Mouse (Mus musculus): ENCODE data around the gene Kif3c. TPM values are rescaled to one million over a fixed set of nuclear protein-coding genes. Genes with fewer than 3 reads are reported as not detected.

The Kif3c gene
- total RNA-seq (2021): 12.3 and 18.5 TPM in 2 replicates
- long read RNA-seq, experiment 1, full-length matches to known transcripts: 21 of 25 reads
- long read RNA-seq, experiment 1, partial matches to known transcripts: 2 of 25 reads
- long read RNA-seq, experiment 1, other reads (novel, unspliced or antisense): 2 of 25 reads
- long read RNA-seq, experiment 2, full-length matches to known transcripts: 18 of 19 reads
- long read RNA-seq, experiment 2, partial matches to known transcripts: 0 of 19 reads
- long read RNA-seq, experiment 2, other reads (novel, unspliced or antisense): 1 of 19 reads

DNA sequence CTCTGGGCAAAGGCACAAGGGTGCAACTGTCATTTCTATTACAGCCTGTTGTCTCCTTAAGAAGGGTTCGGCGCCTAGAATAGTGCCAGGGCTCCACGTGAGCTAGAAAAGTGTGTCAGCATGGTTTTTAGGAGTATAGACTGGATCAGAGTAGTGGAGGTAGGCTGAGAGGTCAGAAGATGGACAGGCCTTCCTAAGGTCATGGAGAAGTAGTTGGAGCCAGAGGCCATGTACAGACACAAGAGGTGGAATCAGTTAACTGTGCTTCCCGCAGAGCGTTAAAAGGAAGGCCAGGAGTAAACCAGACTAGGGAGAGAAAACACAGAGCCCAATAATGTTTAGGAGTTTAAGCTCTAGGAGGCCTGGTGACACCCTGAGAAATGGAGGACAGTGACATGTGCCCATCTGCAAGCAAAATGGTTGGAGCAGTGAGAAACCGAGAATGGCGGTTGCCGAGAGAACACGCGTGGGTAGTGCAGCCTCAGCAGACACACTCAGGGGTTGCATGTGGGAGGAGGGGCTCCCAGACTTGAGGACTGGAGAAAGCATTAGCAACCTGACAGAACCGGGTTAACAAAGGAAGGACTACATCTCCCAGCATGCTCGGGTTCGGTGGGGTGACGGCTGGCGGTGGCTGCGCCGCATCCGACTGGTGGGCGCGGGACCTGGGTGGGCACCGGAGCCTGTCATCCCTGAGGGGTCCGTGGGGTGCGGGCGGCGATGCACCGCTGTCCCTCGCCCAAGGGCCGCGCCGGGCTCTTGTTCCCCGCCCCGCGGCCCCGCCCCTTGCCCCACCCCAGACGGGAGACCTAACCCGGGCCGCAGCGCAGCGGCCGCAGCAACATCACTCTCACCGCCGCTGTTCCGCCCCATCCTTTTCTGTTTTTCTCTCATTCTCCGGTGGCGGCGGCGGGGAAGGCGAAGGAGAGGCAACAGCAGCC lies at the start of gene Kif3c:
Kif3c (plus strand) TSS at position 625 of the 941 bp plus-strand sequence.
- peak; percentile 80 for DNase-seq

DNA sequence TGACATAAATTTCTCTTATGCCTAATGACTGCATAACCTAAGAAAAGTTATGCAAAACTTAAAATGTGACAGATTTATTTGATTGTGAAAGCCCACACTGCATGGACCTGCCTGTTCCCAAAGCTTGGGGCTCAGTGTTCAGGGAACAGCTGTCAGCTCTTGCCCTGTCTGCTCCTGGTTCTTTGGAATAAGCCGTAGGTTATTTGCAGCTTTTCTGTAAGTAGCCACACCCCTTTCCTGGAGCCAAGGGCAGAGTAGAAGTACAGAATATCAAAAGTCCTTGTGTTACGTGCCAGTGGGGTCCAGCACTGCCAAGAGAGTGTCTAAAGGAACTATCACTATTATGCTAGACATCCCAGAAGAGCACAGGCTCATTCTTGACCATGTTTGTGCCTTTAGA lies 48.8 kb upstream of the Kif3c start:
- DNase-seq: peak; percentile 69

DNA sequence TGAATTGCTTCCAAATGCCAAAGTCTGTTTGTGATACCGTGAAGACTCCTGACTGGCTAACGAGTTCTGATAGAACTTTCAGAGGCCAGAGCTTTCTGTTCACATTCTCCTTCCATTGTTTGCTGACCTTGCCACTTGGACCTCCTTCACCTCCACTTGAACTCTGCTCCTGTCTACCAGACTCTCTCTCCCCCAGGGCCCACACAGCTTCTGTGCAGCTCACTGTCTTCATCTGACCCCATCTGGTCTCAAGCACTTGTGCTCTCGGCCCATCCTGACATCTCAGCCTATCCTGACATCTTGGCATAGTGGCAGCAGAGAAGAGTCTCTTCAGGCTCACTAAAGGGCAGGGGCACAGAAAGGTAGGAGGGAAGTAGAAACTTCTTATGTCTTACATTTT lies 48.0 kb upstream of the Kif3c start:
- no peak for DNase-seq

DNA sequence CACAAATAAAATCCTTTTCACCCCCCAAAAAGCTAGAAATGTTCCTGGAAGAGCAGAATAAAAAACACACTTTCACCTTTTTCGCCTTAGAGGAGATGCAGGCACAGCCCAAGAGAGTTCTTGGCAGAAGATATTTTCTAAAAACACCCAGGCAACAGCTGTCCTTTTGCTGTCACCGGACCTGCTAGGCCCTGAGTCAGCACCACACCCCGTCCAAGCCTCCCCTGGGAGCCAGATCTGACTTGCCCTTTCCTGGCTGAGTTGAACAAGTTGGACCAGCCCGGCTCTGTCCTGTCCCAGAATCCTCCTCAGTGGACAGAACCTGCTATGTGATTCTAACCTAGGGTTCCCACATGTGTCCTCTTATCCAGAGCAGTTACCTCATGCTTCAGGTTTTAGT lies 45.6 kb upstream of the Kif3c start:
- DNase-seq: peak; percentile 76

DNA sequence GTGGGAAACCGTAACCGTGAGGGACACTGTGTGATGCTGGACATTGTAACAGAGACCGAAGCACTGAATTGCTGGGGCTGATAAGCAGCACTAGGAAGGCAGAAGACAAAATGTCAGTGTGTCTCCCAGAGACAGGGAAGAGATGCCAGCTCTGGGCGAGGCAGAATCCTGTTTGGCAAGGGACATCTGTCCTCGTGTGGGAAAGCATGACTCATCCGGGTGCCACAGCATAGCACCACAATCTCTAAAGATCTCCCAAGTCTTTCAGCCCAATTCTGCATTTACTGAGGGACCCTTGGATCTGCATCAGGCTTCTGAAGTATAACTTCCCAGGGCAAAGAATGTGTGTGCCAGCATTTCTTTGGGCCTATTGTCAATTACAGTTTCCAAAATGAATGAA lies 41.7 kb upstream of the Kif3c start:
- DNase-seq: peak; percentile 53

DNA sequence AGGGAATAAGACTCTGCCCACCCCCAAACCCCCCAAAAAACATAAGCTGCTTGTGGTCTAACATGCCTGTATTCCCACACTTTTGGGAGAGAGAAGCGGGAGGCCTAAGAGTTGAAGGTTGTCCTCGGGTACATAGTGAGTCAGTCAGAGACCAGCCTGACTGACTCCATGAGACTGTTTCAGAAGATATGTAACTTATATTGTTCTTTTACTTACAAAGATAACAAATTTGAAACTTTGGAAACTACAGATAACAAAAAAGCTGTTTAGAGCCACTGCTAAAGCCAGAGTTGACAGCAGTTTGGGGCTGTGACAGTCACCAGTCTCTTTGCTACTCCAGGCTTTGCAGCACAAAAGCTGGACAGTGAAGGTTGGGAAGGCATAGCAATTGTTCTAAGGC lies 39.7 kb upstream of the Kif3c start:
- no peak for DNase-seq

DNA sequence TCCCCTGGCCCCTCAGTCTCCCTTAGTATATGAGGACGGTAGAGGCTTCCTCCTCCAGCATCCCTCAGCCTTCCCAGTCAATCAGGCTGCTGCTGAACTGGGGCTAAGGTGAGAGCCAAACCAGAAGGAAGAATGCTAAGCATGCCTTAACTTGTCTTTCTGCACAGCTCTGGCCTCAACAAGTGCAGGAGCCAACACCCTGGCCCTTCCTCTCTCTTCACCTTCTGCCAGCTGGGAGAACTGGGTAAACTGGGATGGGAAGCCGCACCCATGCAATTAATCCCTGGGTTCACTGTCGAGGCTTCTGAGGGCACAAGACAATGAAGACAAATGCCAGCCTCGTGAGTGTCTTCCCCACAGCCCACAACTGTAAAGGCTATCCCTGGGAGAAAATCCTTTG lies 35.3 kb upstream of the Kif3c start:
- DNase-seq: no peak

DNA sequence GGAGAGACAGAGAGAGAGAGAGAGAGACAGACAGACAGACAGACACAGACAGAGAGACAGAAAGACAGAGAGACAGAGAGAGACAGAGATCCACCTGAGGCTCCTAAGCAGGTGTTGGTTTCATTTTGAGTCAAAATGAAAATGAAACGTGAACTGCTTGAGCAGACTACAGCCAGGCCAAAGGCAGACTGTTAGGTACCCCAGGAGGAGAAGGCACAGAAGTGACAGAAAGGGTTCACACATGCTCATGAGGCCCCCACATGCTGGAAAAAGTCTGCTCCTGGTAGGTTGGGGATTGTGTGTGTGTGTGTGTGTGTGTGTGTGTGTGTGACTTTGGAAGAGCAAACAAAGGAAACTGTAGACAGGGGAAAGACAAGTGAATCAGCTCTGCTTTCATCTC lies 26.0 kb upstream of the Kif3c start:
- no peak for DNase-seq

DNA sequence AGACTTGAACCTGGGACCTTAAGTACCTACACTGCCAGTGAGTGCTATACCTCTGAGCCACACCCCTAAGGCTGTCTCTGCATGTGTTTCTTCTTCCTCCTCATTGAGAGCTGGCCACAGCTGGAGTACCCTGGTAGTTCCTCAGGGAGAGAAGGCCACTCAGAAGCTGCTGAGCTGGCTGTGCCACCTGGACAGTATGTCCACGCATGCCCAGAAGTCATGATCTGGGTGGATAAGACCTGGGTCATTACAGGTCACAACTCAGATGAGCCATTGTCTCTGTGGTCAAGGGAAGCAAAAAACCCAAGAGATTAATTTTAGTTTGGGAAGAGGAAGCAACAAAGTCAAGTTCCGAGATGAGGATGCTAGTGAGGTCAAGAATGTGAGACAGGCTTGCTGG lies 20.8 kb upstream of the Kif3c start:
- no peak for DNase-seq

DNA sequence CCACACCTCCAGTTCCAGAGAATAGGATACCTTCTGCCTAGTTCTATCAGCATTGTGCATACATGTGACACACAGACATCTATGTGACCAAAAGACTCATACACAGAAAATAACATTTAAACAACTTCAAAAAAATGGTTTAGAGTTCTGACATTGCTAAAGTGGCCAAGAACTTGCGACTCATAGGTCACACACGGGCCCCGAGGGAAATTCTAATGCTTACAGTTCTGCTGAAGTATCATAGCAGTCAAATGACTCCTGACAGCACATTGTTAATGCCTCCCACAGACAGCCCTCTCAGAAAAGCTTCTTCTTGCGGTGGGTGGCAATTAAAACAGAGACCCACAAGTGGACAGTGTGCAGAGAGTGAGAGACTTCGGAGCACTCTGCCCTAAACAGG lies 19.9 kb upstream of the Kif3c start:
- DNase-seq: no peak

DNA sequence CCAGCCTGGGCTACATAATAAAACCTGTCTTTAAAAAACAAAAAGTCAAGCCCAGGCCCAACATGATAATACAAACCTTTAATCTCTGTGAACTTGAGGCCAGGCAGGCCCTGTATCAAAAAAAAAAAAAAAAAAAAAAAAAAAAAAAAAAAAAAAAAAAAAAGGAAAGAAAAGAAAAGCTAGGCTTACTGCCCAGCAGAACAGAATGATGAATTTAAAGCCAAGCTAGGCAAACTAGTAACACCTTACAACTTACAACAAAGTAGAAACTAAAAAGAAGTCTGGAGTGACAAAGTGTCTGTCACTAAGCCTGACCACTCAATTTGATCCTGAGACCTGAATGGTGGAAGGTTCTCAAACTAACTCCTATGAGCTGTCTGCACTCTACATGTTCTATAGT lies 17.2 kb upstream of the Kif3c start:
- no peak for DNase-seq

DNA sequence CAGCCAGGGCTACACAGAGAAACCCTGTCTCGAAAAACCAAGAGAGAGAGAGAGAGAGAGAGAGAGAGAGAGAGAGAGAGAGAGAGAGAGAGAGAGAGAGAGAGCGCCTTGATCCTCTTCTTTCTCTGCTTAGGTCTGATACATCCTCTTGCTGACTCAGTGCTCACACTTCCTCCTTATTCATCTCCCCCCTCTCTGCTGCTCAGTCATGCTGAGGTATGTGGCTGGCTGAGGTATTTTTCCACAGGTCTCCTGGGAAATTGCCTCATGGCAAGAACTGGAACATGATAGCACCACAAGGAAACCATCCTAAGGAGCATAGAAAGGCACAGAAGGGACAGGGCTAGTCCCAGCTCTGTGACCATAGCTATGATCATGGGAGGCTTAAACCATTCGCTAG lies 15.5 kb upstream of the Kif3c start:
- DNase-seq: no peak

DNA sequence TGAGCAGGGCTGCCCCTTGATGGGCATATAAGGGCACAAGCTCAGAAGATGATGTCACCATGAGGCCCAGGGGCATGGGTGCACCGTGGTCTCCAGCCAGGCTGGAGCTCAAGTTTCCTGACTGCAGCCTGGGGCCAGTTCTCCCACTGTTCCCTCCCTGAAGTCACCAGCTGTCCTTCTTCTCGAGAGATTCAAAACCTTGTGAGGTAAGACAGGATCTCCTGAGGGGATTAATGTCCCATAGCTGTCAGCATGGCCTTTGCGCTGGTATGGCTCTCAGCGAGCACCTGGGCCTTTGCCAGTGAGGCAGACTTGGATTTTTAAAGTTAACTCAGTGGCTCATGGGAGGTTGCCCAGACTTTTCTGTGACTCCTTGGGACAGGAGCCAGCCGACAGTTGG lies 14.8 kb upstream of the Kif3c start:
- peak; percentile 84 for DNase-seq

DNA sequence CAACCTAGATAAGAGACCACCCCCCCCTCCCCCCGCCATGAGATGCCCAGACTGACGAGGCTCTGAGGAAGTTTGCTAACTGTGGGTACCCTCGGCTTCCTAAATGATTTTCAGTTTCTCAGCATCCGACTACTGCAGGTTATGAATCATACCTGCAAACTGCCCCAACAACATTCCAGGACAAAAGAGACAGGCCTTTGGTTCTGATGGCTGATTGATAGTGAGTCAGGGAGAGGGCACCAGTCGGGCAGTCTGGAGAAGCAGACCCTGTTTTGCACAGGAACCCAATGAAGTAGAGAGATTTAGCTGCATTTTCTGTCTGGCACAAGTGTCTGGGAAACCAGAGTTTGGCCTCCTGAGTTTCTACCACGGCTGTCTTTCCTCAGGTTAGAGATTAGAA lies 12.7 kb upstream of the Kif3c start:
- DNase-seq: no peak

DNA sequence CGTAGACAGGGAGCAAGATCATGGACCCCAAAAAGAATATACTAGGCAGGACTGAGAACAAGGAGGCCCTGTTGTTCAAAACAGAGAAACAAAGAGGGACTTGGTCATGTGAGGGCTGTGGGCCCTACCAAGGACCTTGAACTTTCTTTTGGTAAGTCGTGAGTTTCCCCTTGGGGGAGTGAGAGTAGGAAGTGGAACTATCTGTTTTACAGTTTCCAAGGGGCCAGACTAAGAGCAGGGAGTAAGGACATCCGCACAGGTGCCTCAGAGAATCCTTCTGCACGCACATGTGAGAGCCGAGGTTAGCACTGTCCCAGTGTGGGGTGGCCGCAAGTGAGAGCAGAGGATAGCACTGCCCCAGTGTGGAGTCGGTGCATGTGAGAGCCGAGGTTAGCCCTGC lies 9.9 kb upstream of the Kif3c start:
- no peak for DNase-seq

DNA sequence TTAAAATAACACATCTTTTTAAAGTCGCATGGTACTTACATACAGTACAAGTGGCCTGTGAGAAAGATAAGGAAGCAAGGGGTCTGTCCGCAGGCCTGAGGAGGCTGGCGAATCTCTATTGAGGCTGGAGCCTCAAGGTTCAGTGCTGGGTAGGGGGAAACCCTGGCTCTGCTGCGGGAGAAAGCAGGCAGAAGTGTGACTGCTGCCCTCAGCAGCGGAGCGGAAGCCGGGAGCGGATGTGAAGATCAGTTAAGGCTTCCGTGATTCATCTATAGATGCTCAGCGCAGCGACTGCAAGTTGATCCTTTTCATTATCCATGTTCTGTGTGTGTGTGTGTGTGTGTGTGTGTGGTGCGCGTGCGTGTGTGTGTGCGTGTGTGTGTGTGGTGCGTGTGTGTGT lies 8.1 kb upstream of the Kif3c start:
- DNase-seq: no peak

DNA sequence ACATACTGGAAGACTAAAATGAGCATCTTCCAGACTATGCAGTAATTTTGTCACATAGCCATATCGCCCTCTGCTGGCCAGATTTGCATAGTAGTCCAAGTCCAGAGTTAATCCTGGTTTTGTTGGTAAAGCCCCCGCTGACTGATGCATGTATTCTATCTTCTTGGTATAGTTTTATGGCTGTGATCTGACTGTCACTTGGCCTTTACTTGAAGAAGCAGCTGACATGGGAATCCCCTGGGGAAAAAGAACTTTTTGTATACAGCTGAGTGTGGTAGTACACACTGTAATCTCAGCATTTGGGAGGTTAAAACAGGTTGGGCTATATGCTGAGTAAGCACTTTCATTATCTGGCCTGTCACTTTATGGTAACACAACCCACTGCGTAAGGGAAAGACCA lies 5.6 kb upstream of the Kif3c start:
- peak; percentile 90 for DNase-seq

DNA sequence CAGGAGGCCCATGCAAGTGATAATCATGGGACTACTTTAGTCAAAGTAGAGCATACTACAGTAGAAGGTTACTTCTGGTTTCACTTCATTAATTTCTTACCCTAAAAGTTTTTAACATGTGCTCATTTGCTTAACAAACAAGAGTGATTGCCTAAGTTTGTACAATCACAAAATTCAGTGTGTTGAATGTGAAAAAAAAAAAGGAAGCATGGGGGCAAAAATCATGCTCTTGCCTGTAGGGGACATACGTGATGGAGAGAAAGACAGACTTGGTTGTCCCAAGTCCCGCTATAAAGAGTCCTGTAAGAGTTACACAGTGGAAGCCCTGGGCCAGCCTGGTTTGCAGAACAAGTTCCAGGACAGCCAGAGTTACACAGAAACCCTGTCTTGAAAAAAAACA lies 4.9 kb upstream of the Kif3c start:
- DNase-seq: no peak

DNA sequence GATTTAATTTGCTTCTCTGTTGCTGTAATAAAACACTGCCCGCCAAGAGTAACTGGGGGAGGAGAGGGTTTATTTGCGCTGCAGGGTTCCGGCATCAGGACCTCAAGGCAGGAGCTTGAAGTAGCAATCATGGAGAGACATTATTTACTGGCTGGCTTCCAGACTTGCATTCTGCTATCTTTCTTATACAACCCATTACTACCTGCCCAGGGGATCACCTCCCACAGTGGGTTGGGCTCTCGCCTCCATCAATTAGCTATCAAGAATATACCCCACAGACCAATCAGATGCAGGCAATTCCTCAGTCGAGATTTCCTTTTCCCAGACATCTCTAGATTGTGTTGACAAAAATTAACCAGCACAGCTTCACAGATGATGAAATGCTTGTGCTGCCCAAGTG lies 856 bp upstream of the Kif3c start:
- DNase-seq: no peak

DNA sequence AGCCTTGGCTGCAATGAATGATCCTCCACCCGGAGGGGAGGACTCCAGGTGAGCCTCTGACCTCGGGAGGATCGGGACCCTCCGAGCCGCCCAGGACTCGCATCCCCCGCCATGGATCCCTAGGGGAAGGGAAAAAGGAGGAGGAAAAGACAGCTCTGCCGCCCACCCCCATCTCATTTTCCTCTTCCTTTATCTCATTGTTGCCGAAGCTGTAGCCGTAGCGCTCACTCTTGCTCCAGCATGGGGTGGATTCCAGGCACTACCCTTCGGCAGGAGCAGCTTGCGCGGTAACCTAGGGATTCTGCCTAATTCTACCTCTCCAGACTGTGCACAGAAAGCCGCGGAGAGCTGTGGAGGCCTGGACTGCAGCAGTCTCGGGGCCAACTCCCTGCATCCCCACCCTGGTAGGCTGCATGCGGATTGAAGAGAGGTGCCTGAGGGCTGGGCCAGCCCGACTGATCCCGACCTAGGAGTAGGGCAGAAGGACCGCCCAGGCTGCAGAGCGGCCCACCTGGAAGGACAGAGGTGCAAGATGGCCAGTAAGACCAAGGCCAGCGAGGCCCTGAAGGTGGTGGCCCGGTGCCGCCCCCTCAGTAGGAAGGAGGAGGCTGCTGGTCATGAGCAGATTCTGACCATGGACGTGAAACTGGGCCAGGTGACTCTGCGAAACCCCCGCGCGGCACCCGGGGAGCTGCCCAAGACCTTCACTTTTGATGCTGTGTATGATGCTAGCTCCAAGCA lies 687 bp downstream of the Kif3c start:
- DNase-seq: peak; percentile 48

DNA sequence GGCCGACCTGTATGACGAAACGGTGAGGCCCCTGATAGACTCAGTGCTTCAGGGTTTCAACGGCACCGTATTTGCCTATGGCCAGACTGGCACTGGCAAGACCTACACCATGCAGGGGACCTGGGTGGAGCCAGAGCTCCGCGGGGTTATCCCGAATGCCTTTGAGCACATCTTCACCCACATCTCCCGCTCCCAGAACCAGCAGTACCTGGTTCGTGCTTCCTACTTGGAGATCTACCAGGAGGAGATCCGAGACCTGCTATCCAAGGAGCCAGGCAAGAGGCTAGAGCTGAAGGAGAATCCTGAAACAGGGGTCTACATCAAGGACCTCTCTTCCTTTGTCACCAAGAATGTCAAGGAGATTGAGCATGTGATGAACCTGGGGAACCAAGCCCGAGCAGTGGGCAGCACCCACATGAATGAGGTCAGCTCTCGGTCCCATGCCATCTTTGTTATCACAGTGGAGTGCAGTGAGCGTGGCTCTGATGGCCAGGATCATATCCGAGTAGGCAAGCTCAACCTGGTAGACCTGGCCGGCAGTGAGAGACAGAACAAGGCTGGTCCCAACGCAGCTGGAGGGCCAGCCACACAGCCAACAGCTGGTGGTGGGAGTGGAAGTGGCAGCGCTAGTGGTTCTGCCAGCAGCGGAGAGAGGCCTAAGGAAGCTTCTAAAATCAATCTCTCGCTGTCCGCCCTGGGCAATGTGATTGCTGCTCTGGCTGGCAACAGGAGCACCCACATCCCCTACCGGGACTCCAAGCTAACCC lies 1.4 kb downstream of the Kif3c start:
- DNase-seq: no peak

DNA sequence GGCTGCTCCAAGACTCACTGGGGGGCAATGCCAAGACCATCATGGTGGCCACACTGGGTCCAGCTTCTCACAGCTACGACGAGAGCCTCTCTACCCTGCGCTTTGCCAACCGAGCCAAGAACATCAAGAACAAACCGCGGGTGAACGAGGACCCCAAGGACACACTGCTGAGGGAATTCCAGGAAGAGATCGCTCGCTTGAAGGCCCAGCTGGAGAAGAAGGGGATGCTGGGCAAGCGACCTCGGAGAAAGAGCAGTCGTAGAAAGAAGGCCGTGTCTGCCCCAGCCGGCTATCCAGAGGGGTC lies 2.0 kb downstream of the Kif3c start:
- peak; percentile 54 for DNase-seq

DNA sequence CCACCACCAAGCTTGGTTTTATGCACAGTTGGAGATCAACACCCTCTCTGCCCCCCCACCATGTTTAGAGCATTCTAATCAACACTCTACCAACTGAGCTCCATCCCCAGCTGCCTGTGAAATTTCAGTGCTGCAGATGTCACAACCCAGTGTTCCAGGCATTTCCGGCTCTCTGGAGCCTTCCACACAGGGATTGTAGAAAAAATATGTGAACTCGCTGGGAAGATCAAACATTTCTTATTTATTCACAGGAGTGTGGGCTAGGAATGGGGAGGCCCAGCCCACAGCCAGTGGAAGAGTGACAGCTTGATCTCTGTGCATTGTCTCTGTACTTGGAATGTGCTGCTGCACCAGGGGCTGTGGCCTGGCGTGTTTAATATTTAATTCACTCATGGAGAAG lies 3.8 kb downstream of the Kif3c start:
- no peak for DNase-seq
